Mouse (Mus musculus) lung, adult 2 months (tissue): ENCODE data around the gene Baz1b.

Experiments used
- CTCF ChIP-seq: fragments of 200-500 bp; IDR thresholded peaks from 2 replicates; pipeline ENCODE4 v1.5.1; 2011; ENCODE audit warnings: mild to moderate bottlenecking, low read length, control low read depth; ENCODE audit not compliant: insufficient read depth
- POLR2A ChIP-seq: fragments of 200-500 bp; IDR thresholded peaks from 2 replicates; pipeline ENCODE4 v1.6.1; 2011; ENCODE audit warnings: low read depth, mild to moderate bottlenecking, control low read depth, low read length, borderline replicate concordance; ENCODE audit errors: extremely low read depth

DNA sequence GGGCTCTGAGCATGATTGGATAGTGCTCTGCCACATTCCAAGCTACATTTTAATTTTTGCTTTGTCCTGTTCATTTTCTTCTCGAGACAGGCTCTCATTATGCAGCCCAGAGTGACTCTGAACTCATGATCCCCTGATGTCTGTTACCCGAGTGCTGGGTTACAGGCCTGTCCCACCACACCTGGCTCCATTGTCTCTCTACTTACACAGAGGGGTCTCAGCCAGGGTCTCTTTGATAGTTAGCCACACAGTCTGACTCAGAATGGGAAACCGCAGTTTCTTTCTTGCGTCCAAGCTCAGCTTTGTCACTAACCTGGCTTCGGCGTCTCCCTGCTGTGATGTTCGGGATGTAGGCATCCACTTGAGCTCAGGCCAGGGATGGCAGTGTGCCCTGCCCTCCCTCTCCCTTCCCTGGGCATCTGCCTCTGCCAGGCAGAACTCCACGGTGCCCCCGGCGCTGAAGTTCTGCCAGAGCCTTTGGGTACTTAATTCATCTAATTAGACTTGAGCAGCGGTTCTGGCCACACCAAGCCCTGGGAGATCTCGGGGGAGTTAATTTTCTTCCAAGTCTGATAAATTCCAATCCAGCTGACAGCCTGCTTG is 84.6 kb downstream of the Baz1b start:
- TF ChIP-seq CTCF (no peak), POLR2A (no peak)
